Mouse (Mus musculus) neural tube, embryonic 11.5 days (tissue): Measurements from ENCODE around the gene Efs. TPM values are rescaled to one million over a fixed set of nuclear protein-coding genes. Genes with fewer than 3 reads are reported as not detected.

Source experiments
- ATAC-seq: fragments of 200-750 bp; cut with Nextera tagmentation; 2 replicates; pipeline ENCODE4 v1.8.0; 2017; ENCODE audit warnings: moderate number of reproducible peaks, mild to moderate bottlenecking, moderate TSS enrichment, moderate library complexity; ENCODE audit not compliant: insufficient read depth, low FRiP score, low TSS enrichment
- DNase-seq: peaks from one replicate; pipeline ENCODE4 v3.0.0-alpha.2; 2015; ENCODE audit warnings: low spot score
- H3K27ac ChIP-seq: fragments of 300-500 bp; sonication (generic); 2 replicates; pipeline ENCODE4 v1.5.1; 2014; ENCODE audit warnings: low read depth, mild to moderate bottlenecking, low read length
- H3K27me3 ChIP-seq: fragments of 300-500 bp; sonication (generic); 2 replicates; pipeline ENCODE4 v1.6.1; 2014; ENCODE audit warnings: mild to moderate bottlenecking, low read length, mixed read lengths; ENCODE audit not compliant: control insufficient read depth, insufficient read depth
- H3K36me3 ChIP-seq: fragments of 300-500 bp; sonication (generic); 2 replicates; pipeline ENCODE4 v1.6.1; 2014; ENCODE audit warnings: mild to moderate bottlenecking, low read length, moderate library complexity, mixed read lengths; ENCODE audit not compliant: control insufficient read depth, insufficient read depth
- H3K4me1 ChIP-seq: fragments of 300-500 bp; sonication (generic); 2 replicates; pipeline ENCODE4 v1.6.1; 2014; ENCODE audit warnings: low read length, mixed read lengths; ENCODE audit not compliant: control insufficient read depth, insufficient read depth
- H3K4me2 ChIP-seq: fragments of 300-500 bp; sonication (generic); 2 replicates; pipeline ENCODE4 v1.6.1; 2014; ENCODE audit warnings: low read depth, mild to moderate bottlenecking, moderate library complexity
- H3K4me3 ChIP-seq: fragments of 300-500 bp; sonication (generic); 2 replicates; pipeline ENCODE4 v1.5.1; 2014; ENCODE audit warnings: low read depth, low read length
- H3K9ac ChIP-seq: fragments of 300-500 bp; sonication (generic); 2 replicates; pipeline ENCODE4 v1.6.1; 2014; ENCODE audit warnings: mild to moderate bottlenecking, low read length
- H3K9me3 ChIP-seq: fragments of 300-500 bp; sonication (generic); 2 replicates; pipeline ENCODE4 v1.6.1; 2016; ENCODE audit warnings: low read length; ENCODE audit not compliant: control insufficient read depth
- WGBS: fragments of 180-500 bp; shearing (Covaris S2); extraction: QIAGEN DNeasy Blood & Tissue Kit; methylation state at CpG from one replicate; pipeline ENCODE4 v1.1.7; 2014; 5-methylcytosine and 5-hydroxymethylcytosine counted together
- polyA plus RNA-seq: library from polyadenylated mRNA; unstranded; fragments of >200 nt; fragmentation: Nextera tagmentation; extraction: Ambion mirVana; gene quantifications from 2 replicates; pipeline ENCODE4 v1.2.1, GENCODE M21; 2014

The Efs gene
- polyA plus RNA-seq, 1 experiment from 2014 or later: 29.1 TPM

GRCm38 (mm10) chr14:54913343-54913742, 12.6 kb downstream of the Efs start:
- Histone ChIP-seq H3K36me3 (peaks cover 7% of the 10 kb centered on the region; the same call in 1 of the 2 replicates), H3K27me3 (no peaks in the 10 kb centered on the region), H3K4me2 (peak overlapping the region; percentile 100), H3K4me1 (peaks cover 6% of the 10 kb centered on the region), H3K9ac (peak overlapping the region; percentile 92), H3K9me3 (no peaks in the 10 kb centered on the region), H3K27ac (peak overlapping the region; percentile 54), H3K4me3 (peak overlapping the region; percentile 90)
- WGBS: 17% methylated on average over 10 of the region's 10 CpGs
- no peak for DNase-seq
- ATAC-seq: no peak

GRCm38 (mm10) chr14:54912886-54913285, 13.0 kb downstream of the Efs start, which contains the start of gene Slc22a17:
TSS of gene Slc22a17 (minus strand) at chr14:54913132.
- Histone ChIP-seq H3K9me3 (no peaks in the 10 kb centered on the region), H3K4me1 (peaks cover 6% of the 10 kb centered on the region), H3K27me3 (no peaks in the 10 kb centered on the region), H3K4me3 (peak within 1 kb of the TSS; percentile 90), H3K9ac (peak within 1 kb of the TSS; percentile 92), H3K36me3 (peaks cover 7% of the 10 kb centered on the region; the same call in 1 of the 2 replicates), H3K4me2 (peak within 1 kb of the TSS; percentile 100), H3K27ac (peak within 1 kb of the TSS; percentile 54)
- WGBS: under 1% methylated on average over 28 of the region's 28 CpGs
- ATAC-seq (peak; percentile 89), DNase-seq (peak; percentile 87)

GRCm38 (mm10) chr14:54912109-54912850, 13.6 kb downstream of the Efs start:
- DNase-seq: no peak
- no peaks in the 10 kb centered on the region for H3K9me3 ChIP-seq
- 3% methylated on average over 54 of the region's 69 CpGs for whole genome bisulfite sequencing
- peak overlapping the region; percentile 54 for H3K27ac ChIP-seq
- peak overlapping the region; percentile 90 for H3K4me3 ChIP-seq
- H3K9ac ChIP-seq: peak overlapping the region; percentile 92
- ATAC-seq: peak; percentile 68
- H3K4me1 ChIP-seq: peaks cover 6% of the 10 kb centered on the region
- H3K4me2 ChIP-seq: peak overlapping the region; percentile 100
- H3K36me3 ChIP-seq: peaks cover 7% of the 10 kb centered on the region; the same call in 1 of the 2 replicates
- no peaks in the 10 kb centered on the region for H3K27me3 ChIP-seq

GRCm38 (mm10) chr14:54908682-54909081, 17.2 kb downstream of the Efs start:
- H3K4me1 ChIP-seq: peaks cover 5% of the 10 kb centered on the region
- 78% methylated on average over 7 of the region's 7 CpGs for WGBS
- no peaks in the 10 kb centered on the region for H3K27me3 ChIP-seq
- H3K9ac ChIP-seq: peak overlapping the region; percentile 29; the same call in 1 of the 2 replicates
- ATAC-seq (no peak), DNase-seq (no peak)
- no peak overlapping the region for H3K27ac ChIP-seq
- peaks cover 10% of the 10 kb centered on the region for H3K36me3 ChIP-seq
- no peaks in the 10 kb centered on the region for H3K9me3 ChIP-seq
- H3K4me2 ChIP-seq: no peak overlapping the region
- H3K4me3 ChIP-seq: no peak overlapping the region

DNA sequence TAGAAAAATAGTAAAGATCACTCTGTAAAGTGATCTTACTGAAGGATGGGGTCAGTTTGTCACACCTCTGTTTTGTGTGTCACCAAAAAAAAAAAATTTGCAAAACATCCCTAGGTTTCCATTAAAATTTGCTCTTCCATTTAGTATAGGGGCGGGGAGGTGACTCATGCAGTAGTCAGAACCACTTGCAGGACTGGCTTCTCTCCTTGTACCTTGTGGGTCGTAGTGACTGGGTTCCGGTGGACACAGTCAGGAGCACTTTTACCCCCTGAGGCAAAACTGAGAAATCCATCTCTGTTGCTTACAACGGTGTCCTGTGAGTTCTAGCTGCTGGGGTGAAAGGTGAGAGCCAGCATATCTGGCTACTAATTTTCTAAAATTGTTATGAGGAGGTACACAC, 22.3 kb downstream of the Efs start:
- DNase-seq: no peak
- Histone ChIP-seq H3K4me3 (no peak overlapping the region), H3K9ac (no peak overlapping the region), H3K36me3 (peaks cover 8% of the 10 kb centered on the region), H3K4me1 (no peaks in the 10 kb centered on the region), H3K4me2 (no peak overlapping the region), H3K27ac (no peak overlapping the region), H3K9me3 (no peaks in the 10 kb centered on the region), H3K27me3 (no peaks in the 10 kb centered on the region)
- 98% methylated on average over 4 of the region's 4 CpGs for WGBS
- ATAC-seq: no peak

- peak; percentile 33; the same call in 1 of the 2 replicates for ATAC-seq
- WGBS: 0% methylated on average over 3 of the region's 3 CpGs
Measured at GRCm38 (mm10) chr14:54900383-54900782, 25.5 kb downstream of the Efs start.

DNA sequence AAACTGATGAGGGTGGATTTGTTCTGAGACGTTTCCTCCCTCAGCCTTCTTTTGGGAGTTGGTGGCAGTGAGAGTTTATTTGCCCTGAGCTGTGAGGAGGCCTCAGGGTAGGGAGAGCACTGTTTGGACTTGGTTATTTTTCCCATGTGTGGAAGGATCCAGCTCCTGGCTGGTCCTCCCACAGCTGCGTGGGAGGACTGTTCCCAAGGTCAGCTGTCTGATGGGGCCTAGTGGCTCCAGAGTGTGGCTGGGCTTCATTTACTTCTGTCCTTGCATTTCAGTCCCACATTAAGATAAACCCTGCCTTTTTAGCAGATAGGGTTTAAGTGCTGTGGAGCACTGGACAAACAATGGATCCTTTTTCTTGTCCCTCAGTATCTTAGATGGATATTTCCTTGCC, 28.5 kb downstream of the Efs start:
- 74% methylated on average over 2 of the region's 2 CpGs for WGBS
- Histone ChIP-seq H3K27ac (no peak overlapping the region), H3K4me1 (peaks cover 8% of the 10 kb centered on the region; the same call in 1 of the 2 replicates), H3K9me3 (no peaks in the 10 kb centered on the region), H3K36me3 (peaks cover 11% of the 10 kb centered on the region), H3K4me3 (no peak overlapping the region), H3K27me3 (no peaks in the 10 kb centered on the region), H3K9ac (no peak overlapping the region), H3K4me2 (no peak overlapping the region)
- DNase-seq: no peak
- ATAC-seq: no peak

More at GRCm38 (mm10) chr14:54900383-54900782, 25.5 kb downstream of the Efs start:
- Histone ChIP-seq H3K27ac (no peak overlapping the region), H3K4me2 (no peak overlapping the region), H3K4me1 (peaks cover 2% of the 10 kb centered on the region; the same call in 1 of the 2 replicates), H3K9me3 (no peaks in the 10 kb centered on the region), H3K4me3 (no peak overlapping the region), H3K27me3 (no peaks in the 10 kb centered on the region), H3K36me3 (peaks cover 11% of the 10 kb centered on the region), H3K9ac (no peak overlapping the region)
- DNase-seq: peak; percentile 66

- Histone ChIP-seq H3K9ac (peak overlapping the region; percentile 98), H3K27me3 (no peaks in the 10 kb centered on the region), H3K4me3 (peak overlapping the region; percentile 93), H3K9me3 (no peaks in the 10 kb centered on the region), H3K27ac (peak overlapping the region; percentile 94), H3K36me3 (peaks cover 11% of the 10 kb centered on the region), H3K4me1 (peaks cover 8% of the 10 kb centered on the region; the same call in 1 of the 2 replicates), H3K4me2 (peak overlapping the region; percentile 64)
- under 1% methylated on average over 44 of the region's 54 CpGs for WGBS
- DNase-seq: peak; percentile 62
- peak; percentile 55 for ATAC-seq
Measured at GRCm38 (mm10) chr14:54894296-54895151, 31.4 kb downstream of the Efs start.
